Mouse (Mus musculus): ENCODE data around the gene Foxl1. TPM values are rescaled to one million over a fixed set of nuclear protein-coding genes. Genes with fewer than 3 reads are reported as not detected.

Foxl1 gene
- total RNA-seq (2023), result not detected

DNA sequence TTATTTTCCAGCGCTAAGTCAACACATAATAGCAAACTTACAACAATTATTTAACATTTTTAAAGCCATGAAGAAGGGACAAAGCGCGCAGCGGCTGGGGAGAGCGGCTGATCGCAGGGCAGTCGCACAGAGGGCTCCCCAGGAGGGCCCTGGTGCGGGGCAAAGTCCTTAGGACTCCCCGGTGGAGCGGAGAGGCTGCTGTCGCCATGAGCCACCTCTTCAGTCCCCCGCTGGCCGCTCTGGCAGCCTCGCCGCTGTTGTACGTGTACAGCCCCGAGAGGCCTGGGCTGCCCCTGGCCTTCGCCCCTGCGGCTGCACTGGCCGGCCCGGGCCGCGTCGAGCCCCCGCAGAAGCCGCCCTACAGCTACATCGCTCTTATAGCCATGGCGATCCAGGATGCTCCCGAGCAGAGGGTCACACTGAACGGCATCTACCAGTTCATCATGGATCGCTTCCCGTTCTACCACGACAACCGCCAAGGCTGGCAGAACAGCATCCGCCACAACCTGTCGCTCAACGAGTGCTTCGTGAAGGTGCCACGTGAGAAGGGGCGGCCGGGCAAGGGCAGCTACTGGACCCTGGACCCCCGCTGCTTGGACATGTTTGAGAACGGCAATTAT lies at the start of gene Foxl1:
Gene Foxl1, plus strand, starts transcription at position 185 of the 620 bp plus-strand sequence.

DNA sequence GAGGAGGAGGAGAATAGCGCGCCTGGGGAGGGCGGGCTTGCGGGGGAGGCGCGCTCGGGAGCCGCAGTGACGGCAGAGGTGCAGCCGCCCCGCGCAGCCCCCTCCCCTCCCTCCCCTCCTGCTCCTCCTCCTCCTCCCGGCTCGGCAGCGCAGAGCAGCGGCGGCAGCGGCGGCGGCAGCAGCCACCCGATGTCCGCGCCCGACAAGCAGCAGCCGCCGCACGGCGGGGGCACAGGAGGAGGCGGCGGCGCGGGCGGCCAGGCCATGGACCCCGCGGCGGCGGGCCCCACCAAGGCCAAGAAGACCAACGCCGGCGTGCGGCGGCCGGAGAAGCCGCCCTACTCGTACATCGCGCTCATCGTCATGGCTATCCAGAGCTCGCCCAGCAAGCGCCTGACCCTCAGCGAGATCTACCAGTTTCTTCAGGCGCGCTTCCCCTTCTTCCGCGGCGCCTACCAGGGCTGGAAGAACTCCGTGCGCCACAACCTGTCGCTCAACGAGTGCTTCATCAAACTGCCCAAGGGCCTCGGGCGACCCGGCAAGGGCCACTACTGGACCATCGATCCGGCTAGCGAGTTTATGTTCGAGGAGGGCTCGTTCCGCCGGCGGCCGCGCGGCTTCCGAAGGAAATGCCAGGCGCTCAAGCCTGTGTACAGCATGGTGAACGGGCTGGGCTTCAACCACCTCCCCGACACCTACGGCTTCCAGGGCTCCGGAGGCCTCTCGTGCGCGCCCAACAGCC lies 43.4 kb upstream of the Foxl1 start, which contains the start of gene Foxf1:
Gene Foxf1, plus strand, starts transcription at position 177 of the 742 bp plus-strand sequence.

DNA sequence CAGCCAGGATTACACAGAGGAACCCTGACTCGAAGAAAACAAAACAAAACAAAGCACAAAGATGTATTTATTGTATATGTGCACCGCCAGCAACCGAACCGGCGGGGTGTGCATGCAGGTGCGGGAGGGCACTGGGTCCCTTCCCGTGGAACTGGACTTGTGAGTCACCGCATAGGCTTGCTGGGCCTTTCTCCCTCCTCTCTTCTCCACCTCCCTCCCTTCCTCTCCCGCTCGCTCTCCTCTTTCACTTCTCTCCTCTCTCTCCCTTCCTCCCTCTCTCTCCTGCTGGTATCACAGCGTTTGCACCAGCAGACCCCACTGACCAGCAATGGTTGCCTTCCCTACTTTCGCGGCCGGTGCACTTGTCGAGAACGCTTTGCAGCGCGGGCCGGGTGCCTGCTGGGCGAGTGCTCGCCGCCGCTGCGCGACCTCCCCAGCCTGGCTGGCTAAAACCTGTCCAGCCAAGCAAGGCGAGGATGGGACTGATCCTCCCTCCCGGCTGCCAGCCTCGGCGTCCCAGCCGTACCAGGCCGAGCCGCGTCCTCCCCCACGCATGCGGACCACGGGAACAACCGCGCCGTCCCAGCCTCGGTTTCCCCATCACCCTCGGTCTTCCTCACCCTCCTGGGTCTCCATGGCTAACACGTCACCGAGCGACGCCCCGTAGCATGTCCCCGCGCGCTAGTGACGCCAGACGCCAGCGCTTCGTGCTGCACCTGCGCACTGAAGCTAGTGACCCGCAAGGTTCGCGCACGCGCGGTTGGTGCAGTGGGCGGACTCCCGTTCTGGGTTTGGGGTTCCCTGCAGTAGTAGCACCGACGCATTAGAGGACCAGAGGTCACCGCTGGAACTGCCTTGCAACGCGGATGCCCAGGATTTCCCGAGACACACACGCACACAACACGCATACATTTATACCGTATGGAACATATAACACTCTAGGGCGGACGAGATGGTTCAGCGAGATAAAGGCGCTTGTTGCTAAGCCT lies 19.8 kb upstream of the Foxl1 start, which contains the start of gene Mthfsd:
Gene Mthfsd, minus strand, starts transcription at position 725 of the 989 bp plus-strand sequence.

DNA sequence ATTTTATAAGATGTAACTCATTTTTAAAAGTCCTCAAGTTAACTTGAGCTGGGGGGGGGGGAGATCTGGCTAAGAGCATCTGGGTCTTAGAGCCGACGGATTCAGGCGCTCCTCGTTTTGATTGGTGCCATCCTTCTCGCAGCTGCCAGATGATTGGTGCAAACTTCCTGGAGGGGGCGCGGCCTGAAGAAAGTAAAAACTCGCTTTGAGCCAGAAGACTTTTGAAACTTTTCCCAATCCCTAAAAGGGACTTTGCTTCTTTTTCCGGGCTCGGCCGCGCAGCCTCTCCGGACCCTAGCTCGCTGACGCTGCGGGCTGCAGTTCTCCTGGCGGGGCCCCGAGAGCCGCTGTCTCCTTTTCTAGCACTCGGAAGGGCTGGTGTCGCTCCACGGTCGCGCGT lies 11.8 kb upstream of the Foxl1 start, which contains the start of gene Foxc2:
Gene Foxc2, plus strand, starts transcription at position 224 of the 400 bp plus-strand sequence.

Other genes with a start within 250 kb of the Foxl1 start
- gene Foxf1, start 43.6 kb upstream of the Foxl1 start, total RNA-seq (2023), result not detected
- 17.2 TPM for gene Mthfsd, start 19.5 kb upstream of the Foxl1 start, total RNA-seq (2023)
- not detected for gene Foxc2, start 11.8 kb upstream of the Foxl1 start, total RNA-seq (2023)

Data from CD8-positive naive resting alpha-beta T cell, adult 57 days (primary cell).